Mouse (Mus musculus) 416B (cell line): ENCODE data around the gene Prss50.
"Not testable (repeated sequence)": the region's sequence is repeated elsewhere in the genome, so short reads cannot be mapped to it uniquely, and the experiment has no call there.

Experiments used
- DNase-seq: peaks from one replicate; pipeline ENCODE4 v3.0.0; 2011; ENCODE audit warnings: low read depth

The Prss50 gene

GRCm38 (mm10) chr9:110857781-110858472, at the start of gene Prss50:
TSS of gene Prss50 (plus strand) at chr9:110857967.
- DNase-seq, result no peak

GRCm38 (mm10) chr9:110810051-110810450, 47.7 kb upstream of the Prss50 start:
- no peak for DNase-seq

- DNase-seq, result no peak
These were observed 44.0 kb upstream of the Prss50 start, which contains the start of gene Prss44 for GRCm38 (mm10) chr9:110813789-110814188. TSS of gene Prss44 (plus strand) at chr9:110813994.

- DNase-seq, result not testable (repeated sequence)
These were observed 37.2 kb upstream of the Prss50 start for GRCm38 (mm10) chr9:110820546-110820945.

GRCm38 (mm10) chr9:110821436-110821835, 36.3 kb upstream of the Prss50 start:
- DNase-seq, result no peak

- no peak for DNase-seq
These were observed 32.3 kb upstream of the Prss50 start for GRCm38 (mm10) chr9:110825426-110825825.

- DNase-seq, result peak; percentile 12
These were observed 31.9 kb upstream of the Prss50 start for GRCm38 (mm10) chr9:110825832-110826231.

GRCm38 (mm10) chr9:110826390-110826789, 31.4 kb upstream of the Prss50 start, which contains the start of gene Prss43:
TSS of gene Prss43 (plus strand) at chr9:110826690.
- no peak for DNase-seq

GRCm38 (mm10) chr9:110833021-110833420, 24.7 kb upstream of the Prss50 start:
- DNase-seq, result peak; percentile 58

GRCm38 (mm10) chr9:110834411-110834810, 23.4 kb upstream of the Prss50 start, which contains the start of gene Prss45:
TSS of gene Prss45 (plus strand) at chr9:110834588.
- no peak for DNase-seq

- DNase-seq, result no peak
These were observed 22.8 kb upstream of the Prss50 start for GRCm38 (mm10) chr9:110834961-110835360.

GRCm38 (mm10) chr9:110836112-110836511, 21.7 kb upstream of the Prss50 start:
- DNase-seq, result no peak

GRCm38 (mm10) chr9:110840905-110841304, 16.9 kb upstream of the Prss50 start:
- DNase-seq, result no peak

GRCm38 (mm10) chr9:110841438-110841837, 16.3 kb upstream of the Prss50 start:
- DNase-seq, result peak; percentile 62

GRCm38 (mm10) chr9:110844206-110844605, 13.6 kb upstream of the Prss50 start, which contains the start of gene Prss46:
TSS of gene Prss46 (plus strand) at chr9:110844506.
- DNase-seq, result no peak

GRCm38 (mm10) chr9:110849162-110849561, 8.6 kb upstream of the Prss50 start:
- peak; percentile 20 for DNase-seq

- DNase-seq, result no peak
These were observed 1.9 kb upstream of the Prss50 start for GRCm38 (mm10) chr9:110855903-110856302.

GRCm38 (mm10) chr9:110856920-110857319, 847 bp upstream of the Prss50 start:
- no peak for DNase-seq

- no peak for DNase-seq
These were observed 756 bp downstream of the Prss50 start for GRCm38 (mm10) chr9:110858523-110858922.

- no peak for DNase-seq
These were observed 1.3 kb downstream of the Prss50 start for GRCm38 (mm10) chr9:110858967-110859596.

- peak; percentile 71 for DNase-seq
These were observed 13.3 kb downstream of the Prss50 start for GRCm38 (mm10) chr9:110871030-110871429.

- no peak for DNase-seq
These were observed 16.2 kb downstream of the Prss50 start for GRCm38 (mm10) chr9:110873681-110874659.
